Mouse (Mus musculus): ENCODE data around the gene Ly6g6e.
"Not testable (repeated sequence)": the region's sequence is repeated elsewhere in the genome, so short reads cannot be mapped to it uniquely, and the experiment has no call there.

Gene Ly6g6e

DNA sequence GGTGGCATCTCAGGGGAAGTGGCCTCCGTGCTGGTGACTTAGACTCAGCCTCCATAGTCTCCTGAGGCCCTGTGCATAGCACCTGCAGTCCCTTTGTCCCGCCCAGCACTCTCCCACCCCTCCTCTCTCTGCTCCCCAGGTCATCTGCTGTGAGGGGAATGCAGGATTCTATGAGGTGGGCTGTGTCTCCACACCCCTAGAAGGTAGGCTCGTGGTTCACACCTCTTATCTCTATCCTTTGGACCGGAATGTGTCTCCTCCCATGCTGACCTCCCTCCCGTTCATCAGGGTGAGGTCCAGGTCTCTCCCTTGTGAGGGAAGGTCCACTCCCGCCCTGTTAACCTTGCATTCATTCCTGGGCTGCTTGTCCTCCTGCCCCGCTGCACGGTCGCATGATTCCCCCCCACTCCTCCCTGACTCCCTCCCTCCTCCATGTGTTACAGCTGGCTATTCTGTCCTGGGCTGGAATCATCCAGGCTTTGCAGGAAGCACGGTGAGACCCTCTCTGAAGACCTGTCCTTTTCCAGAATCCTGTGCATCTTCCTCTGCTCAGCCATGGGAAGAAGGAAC lies 23.6 kb downstream of the Ly6g6e start:
- no peak for DNase-seq (ENCODE audit: extremely low spot score, low read depth, low spot score)

DNA sequence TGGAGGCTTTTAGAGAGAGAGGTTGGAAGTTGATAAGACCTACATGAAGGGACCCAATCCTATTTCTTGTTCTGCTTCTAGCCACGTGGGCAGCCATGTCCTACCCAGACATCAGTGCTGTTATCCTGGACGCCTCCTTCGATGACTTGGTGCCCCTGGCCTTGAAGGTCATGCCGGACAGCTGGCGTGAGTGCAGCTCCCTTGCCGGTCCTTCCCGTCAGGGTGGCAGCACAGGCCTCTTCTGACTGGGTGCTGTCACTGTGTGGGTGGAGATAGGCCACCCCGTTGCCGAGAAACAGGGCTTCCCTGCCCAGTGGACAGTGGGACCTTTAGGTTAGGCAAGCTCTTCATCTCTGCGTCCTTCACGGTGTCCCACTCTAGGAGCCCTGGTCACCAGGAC lies 24.5 kb downstream of the Ly6g6e start:
- DNase-seq (ENCODE audit: extremely low spot score, low read depth, low spot score) = no peak

- DNase-seq (ENCODE audit: extremely low spot score, low read depth, low spot score) = no peak
Measured at GRCm38 (mm10) chr17:35102299-35102698, 25.6 kb downstream of the Ly6g6e start.

DNA sequence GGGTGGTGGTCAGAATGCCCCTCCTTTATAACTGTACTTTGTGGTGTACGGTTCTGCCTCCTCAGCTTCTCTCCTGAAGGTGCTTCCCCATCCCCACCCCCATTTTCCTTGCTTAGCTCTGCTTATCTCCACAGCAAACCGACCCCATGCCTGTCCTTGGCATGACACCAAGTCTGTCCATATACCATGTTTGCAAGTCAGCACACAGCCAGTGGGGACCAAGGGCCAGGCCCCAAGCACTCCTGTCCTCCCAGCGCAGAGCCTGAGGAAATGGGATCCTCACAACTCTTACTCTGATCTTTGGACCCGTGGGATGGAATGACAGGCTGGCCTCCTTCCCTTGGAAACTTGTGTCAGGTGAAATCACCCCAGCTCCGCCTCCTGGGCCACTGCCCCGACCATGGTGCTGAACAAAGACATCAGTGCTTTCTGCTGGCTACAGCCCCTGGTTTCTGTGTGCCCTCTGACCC lies 26.6 kb downstream of the Ly6g6e start:
- no peak for DNase-seq (ENCODE audit: extremely low spot score, low read depth, low spot score)

DNA sequence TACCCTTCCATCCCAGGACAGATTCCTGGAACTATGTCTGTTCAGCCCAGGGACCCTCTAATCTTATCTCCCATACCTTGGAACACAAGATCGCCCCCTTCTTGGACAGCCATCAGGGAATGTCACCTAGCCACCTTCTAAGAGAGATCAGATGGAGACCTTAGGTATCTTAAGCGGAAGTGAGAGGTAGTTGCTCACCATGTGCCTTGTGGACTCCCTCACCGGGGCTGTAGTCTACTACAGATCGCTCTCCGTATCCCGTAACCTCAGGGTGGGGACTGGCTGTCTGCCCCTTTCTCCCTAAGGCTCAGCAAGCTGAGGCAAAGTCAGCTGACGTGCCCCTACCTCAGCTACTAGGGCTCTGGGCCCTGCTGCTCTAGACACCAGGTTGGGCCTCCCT lies 27.4 kb downstream of the Ly6g6e start:
- DNase-seq (ENCODE audit: extremely low spot score, low read depth, low spot score) = no peak

- no peak for DNase-seq (ENCODE audit: extremely low spot score, low read depth, low spot score)
Measured at GRCm38 (mm10) chr17:35104754-35105153, 28.1 kb downstream of the Ly6g6e start.

GRCm38 (mm10) chr17:35105740-35106389 lies 29.2 kb downstream of the Ly6g6e start:
- DNase-seq (ENCODE audit: extremely low spot score, low read depth, low spot score) = no peak

- no peak for DNase-seq (ENCODE audit: extremely low spot score, low read depth, low spot score)
Measured at GRCm38 (mm10) chr17:35106522-35106921, 29.8 kb downstream of the Ly6g6e start.

GRCm38 (mm10) chr17:35108097-35108496 lies 31.4 kb downstream of the Ly6g6e start, which contains the start of gene Ly6g5c:
Gene Ly6g5c (plus strand): TSS chr17:35108279.
- DNase-seq (ENCODE audit: extremely low spot score, low read depth, low spot score) = no peak

- DNase-seq (ENCODE audit: extremely low spot score, low read depth, low spot score) = no peak
Measured at GRCm38 (mm10) chr17:35111774-35112173, 35.1 kb downstream of the Ly6g6e start.

GRCm38 (mm10) chr17:35115046-35116019 lies 38.6 kb downstream of the Ly6g6e start, which contains the start of gene Ly6g5b:
Gene Ly6g5b (minus strand): TSS chr17:35115428.
- no peak for DNase-seq (ENCODE audit: extremely low spot score, low read depth, low spot score)

- DNase-seq (ENCODE audit: extremely low spot score, low read depth, low spot score) = no peak
Measured at GRCm38 (mm10) chr17:35120745-35121142, 44.0 kb downstream of the Ly6g6e start.

GRCm38 (mm10) chr17:35121143-35121799 lies 44.6 kb downstream of the Ly6g6e start, which contains the start of gene Gpank1:
Gene Gpank1 (plus strand): TSS chr17:35121455.
- peak; percentile 93 for DNase-seq (ENCODE audit: extremely low spot score, low read depth, low spot score)

DNA sequence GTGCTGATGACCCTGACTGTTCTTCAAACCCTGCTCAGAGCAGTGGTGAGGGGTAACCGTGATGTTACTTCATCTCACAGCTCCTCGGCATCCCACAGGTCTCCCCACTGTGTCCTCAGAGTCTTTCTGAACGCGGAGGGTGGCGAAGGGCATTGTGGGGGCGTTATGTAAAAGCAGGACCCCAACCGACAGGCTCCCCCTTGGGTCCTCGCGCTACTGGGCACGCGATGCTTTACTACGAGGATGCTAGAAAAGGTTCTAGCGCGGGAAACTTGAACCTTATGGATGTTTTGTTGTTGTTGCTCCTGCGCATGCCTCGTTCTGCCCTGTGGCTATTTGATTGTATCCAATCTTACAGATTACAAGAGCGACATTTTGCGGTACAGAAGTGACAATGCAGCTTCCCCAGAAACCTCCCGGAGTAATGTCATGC lies 45.2 kb downstream of the Ly6g6e start, which contains the start of gene Csnk2b:
Gene Csnk2b, minus strand, starts transcription at position 183 of the 433 bp plus-strand sequence.
- DNase-seq (ENCODE audit: extremely low spot score, low read depth, low spot score) = peak; percentile 33

GRCm38 (mm10) chr17:35123287-35123686 lies 46.6 kb downstream of the Ly6g6e start:
- DNase-seq (ENCODE audit: extremely low spot score, low read depth, low spot score) = not testable (repeated sequence)

DNA sequence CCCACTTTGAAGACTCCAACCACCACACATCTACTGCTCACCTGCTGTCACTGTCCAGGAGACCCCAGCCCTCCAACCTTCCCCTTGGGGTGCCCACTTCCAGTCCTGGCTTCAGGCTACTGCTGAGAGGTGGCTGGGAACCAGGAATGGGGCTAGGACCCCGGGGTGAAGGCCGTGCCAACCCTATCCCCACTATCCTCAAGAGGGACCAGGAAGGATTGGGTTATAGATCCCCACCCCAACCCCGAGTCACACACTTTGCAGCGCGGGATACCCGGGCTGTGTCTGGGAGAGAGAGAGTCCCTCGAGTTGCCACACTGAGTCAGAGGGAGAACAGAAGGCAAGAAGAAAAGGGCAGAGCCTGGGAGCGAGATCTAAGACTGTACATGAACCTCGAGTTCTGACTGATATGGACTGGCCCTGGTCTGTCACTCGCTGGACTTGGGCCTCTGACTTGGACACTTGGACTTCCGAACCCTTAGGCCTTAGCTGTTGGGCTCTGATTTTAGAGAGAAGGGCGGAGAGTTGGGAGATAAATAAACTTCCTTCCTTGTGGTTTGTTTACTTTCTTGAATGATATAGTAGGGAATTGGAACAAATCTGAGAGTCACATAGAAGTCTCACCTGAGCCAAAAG lies 47.7 kb downstream of the Ly6g6e start:
- DNase-seq (ENCODE audit: extremely low spot score, low read depth, low spot score) = not testable (repeated sequence)

DNA sequence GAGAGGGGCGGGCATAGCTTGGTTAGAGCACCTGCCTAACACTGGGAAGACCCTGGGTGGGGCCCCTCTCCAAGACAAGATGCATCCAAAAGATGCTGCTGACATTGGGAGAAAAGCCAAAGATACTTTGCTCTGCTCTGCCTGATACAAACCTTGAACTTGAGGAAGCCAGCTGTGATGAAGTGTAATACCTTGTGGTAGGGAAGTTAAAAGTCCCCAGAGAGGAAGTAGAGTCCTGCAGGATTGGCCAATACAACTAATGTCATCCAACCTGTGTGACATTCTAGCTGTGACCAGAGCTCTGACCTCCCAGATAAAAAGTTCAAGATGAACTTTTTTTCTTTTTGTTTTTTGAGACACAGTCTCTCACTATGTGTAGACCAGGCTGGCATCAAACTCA lies 48.4 kb downstream of the Ly6g6e start:
- no peak for DNase-seq (ENCODE audit: extremely low spot score, low read depth, low spot score)

- DNase-seq (ENCODE audit: extremely low spot score, low read depth, low spot score) = no peak
Measured at GRCm38 (mm10) chr17:35125578-35125977, 48.9 kb downstream of the Ly6g6e start.

GRCm38 (mm10) chr17:35126206-35126611 lies 49.5 kb downstream of the Ly6g6e start, which contains the start of gene D17H6S53E:
Gene D17H6S53E (plus strand): TSS chr17:35126373.
- no peak for DNase-seq (ENCODE audit: extremely low spot score, low read depth, low spot score)

- DNase-seq (ENCODE audit: extremely low spot score, low read depth, low spot score) = no peak
Measured at GRCm38 (mm10) chr17:35127017-35127416, 50.3 kb downstream of the Ly6g6e start.
